Mouse (Mus musculus) thymus, postnatal 10 days (tissue): ENCODE measurements around the gene Psen2.

Source experiments
- DNase-seq, 2 experiments: peaks; one replicate each; pipeline ENCODE4 v3.0.0; 2021; ENCODE audit warnings: low spot score in 2 of 2

Psen2 gene

DNA sequence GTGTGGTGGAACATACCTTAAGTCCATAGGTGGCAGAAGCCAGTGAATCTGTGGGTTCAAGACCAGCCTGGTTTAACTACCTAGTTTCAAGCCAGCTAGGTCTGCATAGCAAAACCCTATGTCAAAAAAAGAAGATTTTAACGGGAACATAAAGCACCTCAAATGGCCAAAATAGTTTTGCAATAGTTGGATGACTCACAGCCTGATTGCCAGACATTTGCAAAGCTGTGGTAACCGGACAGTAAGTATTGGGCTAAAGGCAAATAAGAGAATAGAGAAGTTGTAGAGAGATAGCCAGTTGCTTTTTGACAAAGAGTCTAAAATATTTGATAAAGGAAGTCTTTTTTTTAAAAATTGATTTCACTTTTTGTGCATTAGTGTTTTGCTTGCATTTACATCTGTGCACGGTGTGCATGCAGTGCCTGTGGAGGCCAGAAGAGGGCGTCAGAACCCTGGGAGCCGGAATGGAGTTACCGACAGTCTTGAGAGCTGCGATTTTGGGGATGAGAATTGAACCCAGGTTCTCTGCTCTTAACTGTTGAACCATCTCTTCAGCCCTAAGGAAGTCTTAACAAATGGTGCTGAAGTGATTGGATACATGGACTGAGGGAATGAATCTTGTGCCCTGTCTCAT lies at the start of gene Psen2:
Gene Psen2, minus strand, starts transcription at position 75 of the 634 bp plus-strand sequence.
- peak in 1 of 2 experiments; percentile 52 for DNase-seq

DNA sequence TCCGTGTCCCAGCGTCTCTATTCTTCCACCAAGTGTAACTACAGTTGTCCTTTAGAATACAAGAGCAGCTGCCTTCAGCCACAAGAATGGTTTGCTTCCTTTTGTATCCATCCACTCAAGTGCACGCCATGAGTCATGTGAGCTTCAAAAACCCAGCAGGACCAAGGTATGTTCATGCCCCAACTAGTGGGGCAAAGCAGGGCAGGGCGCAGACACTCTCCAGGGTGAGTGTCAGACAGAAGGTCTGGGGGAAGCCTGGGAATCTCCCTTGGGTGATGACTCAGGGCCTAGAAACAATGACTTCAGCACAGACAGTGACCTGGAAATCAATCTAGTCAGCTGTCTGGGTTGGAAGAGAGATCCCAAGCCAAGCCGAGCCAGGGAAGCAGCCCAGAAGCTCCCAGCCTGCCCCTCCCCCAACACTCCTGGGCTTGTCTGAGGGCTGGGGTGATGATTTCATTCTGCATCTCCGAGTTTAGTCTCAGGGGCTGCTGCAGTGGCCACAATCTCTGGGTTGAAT lies 49.6 kb upstream of the Psen2 start:
- no peak for DNase-seq

DNA sequence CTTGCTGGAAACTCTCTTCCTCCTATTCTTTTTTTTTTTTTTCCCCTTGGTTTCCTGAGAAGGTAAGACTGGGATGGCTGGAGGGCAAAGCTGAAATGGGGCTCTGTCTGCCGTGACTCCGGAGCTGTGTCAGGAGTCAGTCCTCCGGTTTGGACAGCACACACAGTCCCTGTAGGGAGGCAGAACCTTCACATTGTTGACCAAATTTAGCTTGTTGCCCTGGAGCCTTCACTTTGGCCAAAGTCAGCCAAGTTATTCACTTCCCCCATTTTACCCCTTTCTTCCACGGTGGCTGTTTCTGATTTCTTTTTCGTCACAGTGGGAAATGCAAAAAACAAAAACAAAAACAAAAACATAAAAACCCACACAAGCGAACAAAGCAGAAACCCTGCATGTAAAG lies 49.0 kb upstream of the Psen2 start:
- no peak for DNase-seq

DNA sequence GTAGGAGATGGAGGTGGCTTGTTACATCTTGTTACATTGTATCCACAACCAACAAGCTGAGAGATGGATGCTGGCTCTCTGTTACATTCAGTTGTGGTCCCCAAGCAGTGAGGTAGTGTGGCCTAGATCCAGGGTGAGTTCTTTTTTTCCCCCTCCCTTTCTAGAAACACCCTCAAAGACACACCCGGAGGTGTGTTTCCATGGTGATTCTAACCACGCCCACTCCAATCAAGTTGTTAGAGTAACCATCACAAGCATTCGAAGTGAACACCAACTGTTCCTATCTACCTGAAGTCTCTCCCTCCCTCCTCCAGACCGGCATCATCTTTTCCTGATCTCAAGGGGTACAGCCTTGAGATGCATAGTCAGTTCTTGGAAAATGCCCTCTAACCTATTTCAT lies 45.7 kb upstream of the Psen2 start:
- DNase-seq = no peak

DNA sequence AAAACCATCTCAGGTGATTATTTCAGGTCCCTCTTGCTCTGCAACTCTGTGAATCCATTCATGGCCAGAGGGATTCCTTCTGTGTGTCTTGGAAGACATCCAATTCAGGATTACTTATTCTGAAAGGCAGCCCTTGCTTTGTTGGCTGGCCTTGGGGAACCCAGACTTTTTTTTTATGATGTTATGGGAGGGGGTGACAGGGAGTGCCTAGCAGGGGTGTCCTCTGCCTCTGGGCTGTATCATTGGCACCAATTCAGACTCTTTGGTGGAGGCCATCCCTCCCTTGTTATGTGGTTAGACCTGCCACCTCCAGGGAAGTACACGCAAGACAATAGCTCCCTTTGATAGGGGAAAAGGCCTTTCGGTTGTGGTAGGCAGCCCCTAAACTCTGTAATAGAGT lies 44.4 kb upstream of the Psen2 start:
- DNase-seq = no peak

DNA sequence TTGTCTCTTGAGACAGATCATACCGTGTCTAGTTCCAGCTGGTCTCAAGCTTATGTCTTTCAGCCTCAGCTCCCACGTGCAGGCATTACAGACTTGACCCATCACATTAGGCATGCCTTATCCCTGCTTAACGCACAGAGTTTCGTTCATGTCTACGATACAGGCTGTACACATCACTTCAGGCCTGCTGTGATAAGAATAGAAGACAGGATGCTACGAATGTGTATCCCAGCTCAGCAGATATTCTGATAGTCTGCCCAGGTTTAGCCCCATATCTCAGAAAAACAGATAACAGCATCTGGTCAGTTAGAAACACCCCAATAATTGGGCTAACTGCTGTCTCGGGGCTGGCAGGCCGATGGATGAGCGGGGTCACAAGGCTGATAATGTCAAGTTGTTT lies 43.7 kb upstream of the Psen2 start:
- DNase-seq = no peak

DNA sequence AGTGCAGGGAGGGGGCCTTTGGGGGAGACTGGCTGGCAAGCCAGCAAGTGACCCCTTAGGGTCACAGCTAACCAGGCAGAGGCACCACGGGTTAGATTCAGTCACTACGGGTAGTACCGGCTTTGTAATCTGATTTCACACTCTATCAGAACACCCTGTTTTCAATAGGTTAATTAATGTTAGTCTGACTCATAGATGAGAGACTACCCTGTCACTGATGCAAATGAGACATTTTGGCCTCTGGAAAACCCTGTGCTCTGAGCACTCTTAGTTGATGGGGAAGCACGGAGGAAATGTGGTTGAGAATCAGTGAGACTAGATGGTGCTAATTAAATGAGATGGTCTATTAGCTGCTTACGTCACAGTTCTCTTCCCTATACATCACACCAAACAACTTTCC lies 40.4 kb upstream of the Psen2 start:
- no peak for DNase-seq

DNA sequence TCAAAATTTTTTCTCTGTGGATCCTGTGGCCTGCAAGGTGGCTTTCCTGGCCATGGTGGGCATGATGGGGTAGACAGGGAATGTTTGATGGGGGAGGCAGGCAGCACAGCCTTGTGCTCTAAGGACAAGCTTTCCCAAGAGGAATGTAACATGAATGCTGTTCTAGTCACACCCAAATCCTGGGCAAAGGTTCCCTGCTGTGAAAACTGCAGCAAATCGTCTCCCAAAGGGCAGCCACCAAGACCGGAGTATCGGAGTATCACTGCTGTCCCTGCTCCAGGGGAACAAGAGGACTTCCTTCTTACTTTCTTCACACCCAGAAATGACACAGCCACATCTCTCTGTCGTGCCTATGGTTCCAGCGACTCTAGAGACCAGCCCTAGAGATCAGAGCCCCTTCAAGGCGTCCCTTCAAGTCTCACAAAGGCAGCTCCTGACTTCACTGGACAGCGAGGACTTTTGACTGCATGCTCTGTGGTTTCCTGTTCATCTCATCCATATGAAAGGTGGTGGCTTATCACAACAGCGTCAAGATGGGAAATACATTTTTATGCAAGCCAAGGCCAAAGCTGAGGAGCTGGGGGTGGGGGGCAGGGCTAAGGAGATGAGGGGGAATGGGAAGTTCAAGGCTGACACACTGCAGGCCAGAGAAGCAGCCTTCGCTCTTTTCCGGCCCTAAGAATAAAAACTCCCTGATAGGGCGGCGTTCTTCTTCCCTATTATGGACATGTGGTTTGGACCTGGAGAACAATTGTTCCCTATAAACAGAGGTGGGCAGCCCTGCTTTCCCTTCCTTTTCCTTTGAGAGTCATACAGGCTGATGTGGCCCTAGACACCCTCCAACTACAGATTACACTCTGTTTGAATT lies 39.2 kb upstream of the Psen2 start:
- no peak for DNase-seq

DNA sequence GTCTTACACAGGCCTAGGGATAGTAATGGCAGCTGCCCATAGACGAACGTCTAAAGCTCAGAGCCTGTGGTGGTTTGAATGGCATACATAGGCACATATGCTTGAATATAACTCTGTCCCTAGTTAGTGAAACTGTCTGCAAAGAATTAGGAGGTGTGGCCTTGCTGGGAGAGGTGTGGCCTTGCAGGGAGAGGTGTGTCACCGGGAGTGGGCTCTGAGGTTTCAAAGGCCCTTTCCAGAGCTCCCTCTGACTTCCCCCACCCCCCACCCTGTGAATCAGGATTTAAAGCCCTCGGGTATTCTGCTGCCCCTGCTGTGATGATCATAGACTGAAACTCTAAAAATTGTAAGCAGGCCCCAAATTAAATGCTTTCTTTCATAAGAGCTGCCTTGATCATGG lies 37.8 kb upstream of the Psen2 start:
- no peak for DNase-seq

DNA sequence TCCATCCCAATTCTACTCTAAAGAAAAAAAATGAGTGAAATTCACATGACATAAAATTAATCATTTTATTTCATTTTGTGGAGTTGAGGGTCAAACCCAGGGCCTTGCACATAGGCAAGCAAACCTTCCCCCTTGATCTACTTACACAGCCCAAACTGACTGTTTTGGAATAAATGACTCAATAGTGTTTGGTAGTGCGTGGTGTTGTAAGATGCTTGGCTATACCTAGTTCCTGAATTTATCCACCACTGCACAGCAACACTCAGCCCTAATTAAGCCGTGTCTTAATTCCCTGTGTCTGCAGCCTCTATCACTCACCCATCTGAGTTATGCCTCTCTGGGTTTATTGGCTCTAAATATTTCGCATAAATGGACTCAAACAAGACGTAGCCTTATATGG lies 37.1 kb upstream of the Psen2 start:
- DNase-seq = no peak

DNA sequence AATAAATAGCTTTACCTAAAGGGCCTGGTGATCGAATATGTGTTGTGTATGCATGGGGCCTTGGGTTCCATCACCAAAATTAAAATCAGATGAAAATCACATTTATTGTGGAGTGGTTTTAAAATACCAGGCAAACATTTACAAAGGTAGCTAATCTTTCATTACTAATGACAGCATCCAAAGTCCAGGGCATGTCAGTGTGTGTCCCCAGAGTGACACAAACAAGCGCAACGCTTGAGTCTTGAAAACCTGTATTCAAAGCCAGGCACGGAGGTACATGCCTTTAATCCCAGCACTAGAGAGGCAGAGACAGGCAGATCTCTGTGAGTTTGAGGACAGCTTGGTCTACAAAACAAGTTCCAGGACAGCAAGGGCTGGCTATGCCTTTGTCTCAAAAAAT lies 36.5 kb upstream of the Psen2 start:
- DNase-seq = no peak

DNA sequence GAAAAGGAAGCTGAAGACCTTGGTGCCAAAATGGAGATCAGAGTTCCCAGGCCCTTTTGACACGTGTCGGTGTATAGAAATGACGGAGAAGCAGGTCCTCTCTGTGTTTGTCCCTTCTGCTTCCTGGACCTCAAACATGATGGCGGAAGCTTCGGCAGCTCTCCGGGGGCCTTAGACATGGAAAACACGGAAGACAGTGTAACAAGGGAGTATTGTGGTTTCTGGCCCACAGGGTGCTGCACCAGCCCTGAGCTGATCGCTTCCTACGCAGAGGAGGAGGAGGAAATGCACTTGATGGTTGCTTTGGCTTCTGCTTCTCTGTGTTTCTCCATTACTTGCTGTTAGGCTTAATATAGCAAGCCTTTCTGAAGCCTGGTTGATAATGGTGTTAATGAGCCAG lies 32.9 kb upstream of the Psen2 start:
- peak in 1 of 2 experiments; percentile 21 for DNase-seq

DNA sequence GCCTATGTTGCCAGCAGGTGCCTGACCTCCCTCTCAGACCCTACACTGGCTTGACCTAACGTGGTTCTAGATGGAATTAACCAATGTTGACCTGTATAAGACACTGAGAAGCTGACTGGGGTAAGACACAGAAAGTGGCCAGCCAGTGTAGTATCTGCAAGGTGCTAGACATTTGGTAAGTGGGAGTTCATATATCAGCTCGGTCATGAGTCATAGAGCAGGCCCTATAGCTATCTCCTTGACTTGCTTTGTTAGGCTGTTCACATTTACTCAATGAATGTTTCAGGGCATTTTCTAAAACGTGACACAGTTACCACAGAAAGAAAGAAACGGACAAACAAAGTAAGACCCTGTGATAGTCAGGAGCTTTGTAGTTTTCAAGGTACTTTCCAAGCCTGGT lies 27.1 kb upstream of the Psen2 start:
- no peak for DNase-seq

DNA sequence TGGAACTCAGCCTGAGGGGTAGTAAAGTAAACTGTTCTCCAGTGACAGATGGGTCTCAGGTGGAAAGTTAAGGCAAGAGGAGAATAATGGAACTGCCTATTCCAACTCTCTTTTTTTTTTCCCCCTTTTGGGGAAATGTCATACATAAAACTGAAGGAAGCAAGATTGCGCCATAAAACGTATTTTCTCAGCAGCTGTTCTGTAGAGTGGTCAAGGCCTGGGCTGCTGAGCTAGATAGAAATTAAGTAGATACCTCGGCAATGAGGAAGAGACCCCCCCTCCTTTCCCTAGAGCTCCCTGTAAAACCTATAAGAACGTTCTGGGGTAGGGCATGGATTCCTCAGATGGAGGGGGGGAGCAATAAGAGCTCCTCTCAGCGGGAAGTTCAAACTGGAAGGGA lies 26.6 kb upstream of the Psen2 start:
- DNase-seq = no peak

DNA sequence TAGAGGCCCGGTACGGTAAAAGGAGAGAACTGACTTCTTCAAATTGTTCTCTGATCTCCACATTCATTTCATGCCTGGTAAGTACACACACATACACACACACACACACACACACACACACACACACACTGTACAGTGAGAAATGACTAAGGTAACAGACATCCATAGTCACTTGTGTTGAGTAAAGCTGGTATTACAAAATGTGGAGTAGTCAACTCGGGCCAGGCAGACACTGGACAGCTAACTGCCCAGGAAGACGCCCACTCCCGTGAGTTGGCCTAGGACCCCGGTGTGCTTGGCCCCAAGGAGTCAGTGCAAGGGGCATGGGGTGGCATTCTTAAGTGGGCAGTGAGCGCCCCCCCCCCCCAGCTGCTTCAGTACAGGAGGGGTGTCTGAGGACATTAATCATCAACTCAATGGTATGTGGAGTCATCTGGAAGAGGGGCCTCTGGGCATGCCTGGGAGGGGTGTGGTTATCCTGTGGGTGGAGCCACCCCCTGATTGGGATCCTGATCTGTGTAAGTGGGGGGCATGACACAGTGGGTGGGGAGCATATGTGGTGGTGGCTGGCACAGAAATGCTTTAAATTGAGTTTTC lies 25.7 kb upstream of the Psen2 start:
- DNase-seq = no peak

DNA sequence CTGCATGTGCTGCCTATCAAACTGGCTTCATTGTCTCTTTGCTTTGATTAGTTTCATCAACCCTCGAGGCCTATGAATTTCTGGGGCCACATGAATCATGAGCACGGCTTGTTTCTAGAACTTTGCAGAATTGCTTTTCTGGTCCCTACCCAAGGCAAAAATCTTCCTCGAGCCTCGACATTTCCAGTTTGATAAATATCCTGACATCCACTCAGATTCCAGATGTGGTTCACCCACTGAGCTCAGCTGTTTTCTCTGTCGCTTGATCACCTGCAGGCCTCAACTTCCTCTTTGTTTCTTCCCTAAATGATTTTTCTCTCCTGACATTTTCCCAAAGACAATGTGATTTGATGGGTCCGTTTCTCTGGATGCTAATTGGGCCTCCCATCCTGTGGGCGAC lies 25.0 kb upstream of the Psen2 start:
- DNase-seq = no peak

DNA sequence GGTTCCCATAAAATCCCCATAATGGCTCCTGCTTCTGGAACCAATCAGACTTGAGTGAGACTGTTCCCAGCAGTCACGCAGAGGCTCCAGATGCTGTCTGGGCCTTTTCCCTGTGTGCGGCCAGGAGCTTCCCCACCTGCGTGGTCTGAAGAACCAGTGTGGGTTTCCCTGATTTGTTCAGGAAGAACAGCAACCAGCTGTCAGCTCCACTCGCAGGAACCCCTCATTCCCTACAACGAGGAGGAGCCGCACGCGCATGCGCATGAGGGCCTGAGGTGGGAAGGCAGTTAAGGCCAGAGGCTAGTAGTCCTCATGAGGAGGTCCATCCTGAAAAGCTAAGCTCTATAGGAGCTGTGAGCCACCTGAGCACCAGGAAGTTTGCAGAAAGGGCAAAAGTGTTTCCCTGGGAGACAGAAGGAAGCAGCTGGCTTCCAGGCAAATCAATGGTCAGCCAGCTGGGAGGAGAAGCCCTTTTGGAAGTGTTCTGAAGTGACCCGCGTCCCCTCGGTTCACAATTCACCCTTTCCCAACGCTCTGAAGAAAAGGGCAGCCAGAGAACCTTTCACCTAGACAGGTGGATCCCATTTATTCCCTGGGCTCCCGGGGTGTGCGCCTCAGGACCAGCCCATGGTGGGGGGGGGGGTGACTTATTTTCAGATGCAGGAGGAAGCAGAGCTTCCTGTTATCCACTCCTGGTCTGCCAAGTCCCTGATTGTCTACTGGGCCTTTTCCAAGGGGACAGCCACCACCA lies 23.0 kb upstream of the Psen2 start:
- no peak for DNase-seq

DNA sequence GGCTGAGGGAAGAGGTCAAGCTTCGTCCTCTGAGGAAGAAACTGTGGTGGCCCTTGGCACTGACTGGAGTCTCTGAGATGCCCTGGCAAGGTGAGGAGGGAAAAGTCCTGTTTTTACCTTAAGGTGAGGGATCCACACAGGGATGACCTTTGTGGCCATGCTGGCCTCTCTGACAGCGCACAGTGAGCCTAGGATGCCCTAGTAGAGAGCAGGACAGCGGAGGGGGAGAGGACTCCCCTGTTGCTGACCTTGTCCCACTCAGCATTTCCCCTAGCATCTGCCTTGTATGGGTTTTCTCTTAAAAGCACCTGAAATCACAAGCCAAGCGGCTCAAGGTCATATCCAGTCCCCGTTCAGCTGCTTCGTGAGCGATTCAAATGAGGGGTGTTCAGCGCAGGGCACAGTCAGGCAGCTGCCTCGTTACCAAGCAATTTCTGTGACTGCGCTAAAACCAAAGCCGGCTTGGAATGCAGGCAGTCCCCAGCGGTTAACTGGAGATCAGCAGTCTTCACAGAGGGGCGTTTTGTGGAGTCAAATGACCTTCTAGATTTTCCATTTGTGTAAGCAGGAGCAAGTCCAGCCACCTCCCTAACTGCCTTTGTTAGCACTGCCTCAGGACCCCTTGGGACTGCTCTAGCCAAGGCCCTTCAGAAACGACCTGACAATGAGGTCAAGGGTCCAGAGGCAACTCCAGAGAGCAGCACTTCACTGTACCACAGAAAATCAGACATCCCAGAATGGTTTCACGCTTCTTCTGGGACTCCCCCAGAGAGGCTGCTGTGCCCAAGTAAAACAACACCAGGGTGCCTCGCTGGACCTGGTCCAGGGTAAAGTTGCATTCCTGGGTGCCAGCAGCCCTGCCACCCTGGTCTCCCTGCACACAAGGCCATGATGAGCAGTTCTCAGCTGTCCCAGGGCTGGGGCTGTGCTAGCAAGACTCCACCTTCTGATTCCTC lies 20.9 kb upstream of the Psen2 start:
- DNase-seq = no peak

DNA sequence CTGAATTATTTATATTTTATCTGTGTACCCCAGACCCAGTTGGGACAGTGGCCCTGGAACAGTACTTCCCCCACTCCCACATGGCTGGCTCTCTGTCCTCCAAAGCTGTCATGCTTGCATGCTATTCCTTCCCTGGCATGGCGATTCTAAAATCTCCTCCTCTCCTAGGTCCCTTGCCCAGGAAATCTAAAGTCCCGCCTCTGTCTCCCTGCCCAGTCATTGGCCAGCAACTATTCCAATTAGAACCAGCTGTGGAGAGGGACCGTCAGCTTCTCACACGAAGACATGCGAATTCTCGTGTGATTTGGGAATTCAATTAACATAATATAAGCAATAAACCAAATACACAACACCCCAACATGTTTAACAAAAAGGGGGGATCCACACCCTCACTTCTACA lies 19.3 kb upstream of the Psen2 start:
- DNase-seq = no peak

DNA sequence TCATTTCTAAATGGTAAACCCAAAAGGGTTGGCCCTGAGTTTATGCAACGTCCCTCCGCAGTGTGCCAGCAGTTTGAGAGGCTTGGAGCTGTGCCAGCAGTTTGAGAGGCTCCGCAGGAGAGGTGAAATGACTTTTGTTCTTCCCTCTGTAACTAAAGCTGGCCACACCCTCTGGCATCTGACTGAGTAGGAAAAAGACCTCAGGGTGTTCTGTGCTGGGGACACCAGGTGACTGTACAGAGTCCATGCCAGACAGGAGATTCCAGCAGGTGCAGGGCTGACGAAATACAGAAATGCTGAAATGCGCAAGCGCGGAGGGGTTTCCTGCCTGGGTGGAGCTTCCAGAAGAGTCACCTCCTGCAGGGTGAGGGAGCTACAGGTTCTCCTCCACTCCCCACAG lies 16.4 kb upstream of the Psen2 start:
- DNase-seq = peak; percentile 61 to 71

DNA sequence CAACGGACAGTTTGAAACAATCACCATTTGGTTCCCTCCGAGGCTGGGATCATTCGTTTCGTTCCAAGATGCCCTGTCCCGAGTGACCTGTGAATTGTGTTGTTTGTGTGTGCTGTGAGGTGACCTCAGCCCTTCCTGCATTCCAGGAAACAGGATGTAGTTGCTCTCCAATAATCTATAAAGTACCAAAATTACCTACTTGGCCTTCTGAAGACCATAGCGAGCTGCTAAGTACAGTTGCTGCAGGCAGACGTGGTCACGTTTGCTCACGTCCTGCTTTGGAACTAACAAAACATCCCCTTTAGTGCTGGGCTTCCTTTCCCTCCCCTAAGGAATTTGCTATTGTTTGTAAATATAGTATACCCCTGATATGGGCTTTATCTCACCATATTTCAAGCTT lies 14.3 kb upstream of the Psen2 start:
- DNase-seq = no peak
